17 mouse cellular contexts compared by ENCODE assay signal in genomic region chr2:6823021-6823420, GRCm38 (mm10).
"Had no signal": no experiment of that assay in that cellular context is flagged by ENCODE, and none has a peak within 500 bp of the region (broad histone marks: within the 10 kb centered on the region; RNA-seq: fewer than 3 reads in every experiment).

No protein-coding gene starts in this region.

- H3K27me3 ChIP-seq: liver, embryonic 13.5 days; liver, embryonic 15.5 days; lung, embryonic 15.5 days; megakaryocyte, embryonic 14.5 days; neural tube, embryonic 13.5 days; stomach, embryonic 15.5 days had no signal

- H3K4me3 ChIP-seq: liver, embryonic 13.5 days; liver, embryonic 15.5 days; lung, embryonic 15.5 days; megakaryocyte, embryonic 14.5 days; neural tube, embryonic 13.5 days; stomach, embryonic 15.5 days had no signal

- H3K4me1 ChIP-seq: liver, embryonic 13.5 days; liver, embryonic 15.5 days; lung, embryonic 15.5 days; stomach, embryonic 15.5 days had no signal

- H3K9me3 ChIP-seq: liver, embryonic 13.5 days; liver, embryonic 15.5 days; lung, embryonic 15.5 days; megakaryocyte, embryonic 14.5 days; neural tube, embryonic 13.5 days; stomach, embryonic 15.5 days had no signal

- H3K27ac ChIP-seq: liver, embryonic 13.5 days; liver, embryonic 15.5 days; lung, embryonic 15.5 days; macrophage; neural tube, embryonic 13.5 days; stomach, embryonic 15.5 days; stomach, postnatal 0 days had no signal

- H3K36me3 ChIP-seq: liver, embryonic 13.5 days; liver, embryonic 15.5 days; lung, embryonic 15.5 days; neural tube, embryonic 13.5 days; stomach, embryonic 15.5 days had no signal

- ATAC-seq: liver, postnatal 0 days; lung, postnatal 0 days had no signal

- DNase-seq: liver, embryonic 13.5 days; liver, postnatal 0 days; lung, adult 2 months; lung, postnatal 14 days; lung, postnatal 36 days; right cerebral cortex, postnatal 14 days; thymus, adult 2 months; thymus, postnatal 25 days; thymus, postnatal 4 days had no signal

- H3K4me2 ChIP-seq: liver, embryonic 13.5 days; liver, embryonic 15.5 days; lung, embryonic 15.5 days; neural tube, embryonic 13.5 days; stomach, embryonic 15.5 days had no signal

- H3K9ac ChIP-seq: liver, embryonic 13.5 days; liver, embryonic 15.5 days; liver, postnatal 0 days; lung, embryonic 15.5 days; neural tube, embryonic 13.5 days; stomach, embryonic 15.5 days had no signal
